Mouse (Mus musculus) intestine, embryonic 14.5 days (tissue): ENCODE results near the gene Alk. TPM values are rescaled to one million over a fixed set of nuclear protein-coding genes. Genes with fewer than 3 reads are reported as not detected.
"Not testable (repeated sequence)": the region's sequence is repeated elsewhere in the genome, so short reads cannot be mapped to it uniquely, and the experiment has no call there.

Experiments used
- ATAC-seq: fragments of 200-750 bp; cut with Nextera tagmentation; replicated peaks from 2 replicates; pipeline ENCODE4 v1.8.0; 2017; ENCODE audit warnings: low read depth, moderate number of reproducible peaks, moderate TSS enrichment, moderate library complexity; ENCODE audit not compliant: low FRiP score, low TSS enrichment
- DNase-seq: peaks from one replicate; pipeline ENCODE4 v3.0.0-alpha.2; 2018; ENCODE audit warnings: low spot score
- H3K27ac ChIP-seq: fragments of 300-500 bp; sonication (generic); 2 replicates; pipeline ENCODE4 v1.5.1; 2014; ENCODE audit warnings: low read depth, mild to moderate bottlenecking, control low read depth
- H3K27me3 ChIP-seq: fragments of 300-500 bp; sonication (generic); replicated peaks from 2 replicates; pipeline ENCODE4 v1.6.1; 2014; ENCODE audit warnings: low read length, control low read depth; ENCODE audit not compliant: control insufficient read depth, insufficient read depth
- H3K36me3 ChIP-seq: fragments of 300-500 bp; sonication (generic); 2 replicates; pipeline ENCODE4 v1.6.1; 2014; ENCODE audit warnings: low read length, control low read depth; ENCODE audit not compliant: control insufficient read depth, insufficient read depth
- H3K4me1 ChIP-seq: fragments of 300-500 bp; sonication (generic); replicated peaks from 2 replicates; pipeline ENCODE4 v1.6.1; 2014; ENCODE audit warnings: low read length, control low read depth, mixed read lengths; ENCODE audit not compliant: control insufficient read depth, insufficient read depth
- H3K4me2 ChIP-seq: fragments of 300-500 bp; sonication (generic); 2 replicates; pipeline ENCODE4 v1.6.1; 2014; ENCODE audit warnings: low read length
- H3K4me3 ChIP-seq: fragments of 300-500 bp; sonication (generic); 2 replicates; pipeline ENCODE4 v1.5.1; 2014; ENCODE audit warnings: low read depth, low read length, control low read depth, mixed read lengths
- H3K9ac ChIP-seq: fragments of 300-500 bp; sonication (generic); 2 replicates; pipeline ENCODE4 v1.6.1; 2014; ENCODE audit warnings: mild to moderate bottlenecking, low read length
- H3K9me3 ChIP-seq: fragments of 300-500 bp; sonication (generic); 2 replicates; pipeline ENCODE4 v1.6.1; 2016; ENCODE audit warnings: low read length, control low read depth; ENCODE audit not compliant: control insufficient read depth
- WGBS: fragments of 180-500 bp; shearing (Covaris S2); extraction: QIAGEN DNeasy Blood & Tissue Kit; methylation state at CpG from one replicate; pipeline ENCODE4 v1.1.7; 2014; 5-methylcytosine and 5-hydroxymethylcytosine counted together
- polyA plus RNA-seq: library from polyadenylated mRNA; unstranded; fragments of >200 nt; fragmentation: Nextera tagmentation; extraction: Ambion mirVana; gene quantifications from 2 replicates; pipeline ENCODE4 v1.2.1, GENCODE M21; 2014

Gene Alk
- polyA plus RNA-seq, 1 experiment from 2014 or later: 0.61 TPM

DNA sequence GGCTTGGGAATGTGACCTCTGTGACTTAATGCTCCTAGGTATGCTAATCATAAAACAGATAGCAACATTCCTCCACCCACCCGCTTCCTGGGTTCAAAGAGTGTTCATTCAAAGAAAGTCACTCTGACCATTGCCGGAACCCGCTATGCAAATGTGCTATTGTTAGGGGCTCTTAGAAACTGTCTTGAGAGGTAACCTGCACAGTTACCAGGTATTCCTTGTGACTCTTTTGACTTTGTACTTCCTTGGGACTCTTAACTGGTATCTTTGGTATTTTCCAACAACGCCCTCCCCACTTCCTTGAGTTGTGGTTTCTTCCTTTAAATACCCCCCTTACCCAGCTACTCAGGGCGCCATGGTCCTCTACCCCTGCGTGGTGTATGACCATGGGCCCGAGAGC is 125.2 kb downstream of the Alk start:
- H3K36me3 ChIP-seq, H3K4me2 ChIP-seq, H3K4me1 ChIP-seq, H3K27ac ChIP-seq, ATAC-seq, H3K4me3 ChIP-seq, H3K27me3 ChIP-seq, H3K9me3 ChIP-seq, DNase-seq, H3K9ac ChIP-seq: not testable (repeated sequence)
- WGBS: 97% methylated on average over 7 of the region's 7 CpGs

DNA sequence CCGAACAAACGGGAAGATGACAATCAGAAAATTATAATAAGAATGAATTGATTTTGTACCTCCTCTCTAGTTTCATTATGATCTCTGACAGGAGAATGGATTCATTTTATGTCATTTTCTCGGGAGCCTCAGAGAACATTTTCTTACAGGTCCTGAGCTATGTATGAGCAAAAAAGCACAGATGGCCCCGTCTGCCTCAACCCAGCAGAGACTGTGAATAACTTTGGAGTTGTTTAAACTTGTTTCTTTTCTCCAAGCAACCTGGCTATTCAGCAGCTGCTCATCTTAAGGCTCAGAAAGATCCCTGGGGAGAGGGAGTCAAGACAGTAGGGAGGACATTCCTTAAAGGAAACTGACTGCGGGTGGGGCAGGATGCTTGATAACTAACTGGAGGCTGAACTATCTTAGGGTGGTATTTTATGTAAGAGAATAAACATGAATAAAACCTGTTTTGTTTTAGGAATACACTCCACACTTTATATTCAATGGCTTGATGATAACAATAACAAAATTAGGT is 126.5 kb downstream of the Alk start:
- DNase-seq: no peak
- no peak overlapping the region for H3K9ac ChIP-seq
- no peaks in the 10 kb centered on the region for H3K27me3 ChIP-seq
- ATAC-seq: no peak
- H3K4me1 ChIP-seq: no peaks in the 10 kb centered on the region
- H3K4me2 ChIP-seq: no peak overlapping the region
- no peak overlapping the region for H3K4me3 ChIP-seq
- no peaks in the 10 kb centered on the region for H3K36me3 ChIP-seq
- no peaks in the 10 kb centered on the region for H3K9me3 ChIP-seq
- H3K27ac ChIP-seq: no peak overlapping the region
- WGBS: 52% methylated on average over 5 of the region's 5 CpGs

DNA sequence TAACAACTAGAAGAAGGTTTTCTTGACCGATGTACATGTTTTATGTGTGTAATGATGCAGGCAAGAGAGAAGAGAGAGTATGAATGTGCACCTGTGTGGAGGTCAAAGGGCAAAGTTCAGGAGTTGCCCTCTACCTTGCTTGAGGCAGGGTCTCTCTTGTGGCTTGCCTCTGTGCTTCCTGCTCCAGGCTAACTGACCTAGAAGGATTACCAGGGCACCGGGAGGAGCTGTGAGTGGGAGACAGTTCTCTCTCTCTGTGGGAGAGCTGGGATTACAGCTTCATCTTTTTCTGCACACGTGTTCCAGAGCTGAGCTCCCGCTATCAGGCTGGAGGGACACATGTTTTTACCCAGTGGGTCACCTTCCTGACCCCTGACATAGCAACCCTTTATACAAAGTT is 127.5 kb downstream of the Alk start:
- no peak for ATAC-seq
- WGBS: 41% methylated on average over 4 of the region's 4 CpGs

DNA sequence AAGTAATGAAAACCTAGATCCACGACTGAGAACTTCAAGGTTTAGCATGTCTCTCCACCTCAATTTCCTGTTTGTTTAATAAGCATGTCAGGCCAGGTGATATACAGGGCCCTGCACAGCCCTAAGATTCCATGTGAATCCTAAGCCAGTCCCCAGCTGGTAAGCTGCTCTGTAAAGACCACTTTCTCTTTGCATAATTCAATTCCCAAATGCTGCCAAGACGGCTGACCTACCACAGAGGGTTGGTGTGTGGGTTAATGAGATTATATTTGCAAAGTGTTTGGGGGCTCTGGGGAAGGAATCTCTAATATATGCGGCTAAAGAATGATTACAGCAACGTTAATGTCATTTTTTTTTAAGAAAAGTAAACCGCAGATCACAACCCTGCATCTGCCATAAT is 130.3 kb downstream of the Alk start:
- Histone ChIP-seq H3K4me3 (no peak overlapping the region), H3K9ac (no peak overlapping the region), H3K9me3 (no peaks in the 10 kb centered on the region), H3K4me1 (no peaks in the 10 kb centered on the region), H3K27me3 (no peaks in the 10 kb centered on the region), H3K4me2 (no peak overlapping the region), H3K27ac (no peak overlapping the region), H3K36me3 (no peaks in the 10 kb centered on the region)
- WGBS: 51% methylated on average over 5 of the region's 5 CpGs
- ATAC-seq: no peak
- DNase-seq: no peak

More for the DNA sequence above, 127.5 kb downstream of the Alk start:
- Histone ChIP-seq H3K27ac (no peak overlapping the region), H3K4me2 (no peak overlapping the region), H3K9me3 (no peaks in the 10 kb centered on the region), H3K4me3 (no peak overlapping the region), H3K9ac (no peak overlapping the region), H3K27me3 (no peaks in the 10 kb centered on the region), H3K36me3 (no peaks in the 10 kb centered on the region), H3K4me1 (no peaks in the 10 kb centered on the region)
- DNase-seq: no peak

DNA sequence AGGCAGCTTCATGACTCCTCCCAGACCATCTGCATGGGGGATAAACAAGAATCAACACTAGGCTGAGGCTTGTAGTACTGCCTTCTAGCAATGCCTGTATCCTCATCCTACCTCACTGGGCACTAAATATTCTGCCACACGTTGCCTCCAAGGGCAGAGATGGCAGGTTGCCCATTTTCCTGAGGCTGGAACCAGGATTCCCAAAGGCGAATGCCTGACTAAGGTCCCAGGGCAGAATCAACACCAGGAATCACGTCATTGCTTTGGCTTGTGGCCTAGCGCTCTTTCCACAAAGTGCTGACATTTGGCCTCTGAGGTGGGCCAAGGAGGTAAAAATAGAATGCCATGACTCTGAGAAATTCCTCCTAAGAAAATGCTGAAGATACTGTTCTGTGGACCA is 155.9 kb downstream of the Alk start:
- no peak overlapping the region for H3K27ac ChIP-seq
- no peaks in the 10 kb centered on the region for H3K36me3 ChIP-seq
- ATAC-seq: no peak
- no peaks in the 10 kb centered on the region for H3K4me1 ChIP-seq
- no peak overlapping the region for H3K4me2 ChIP-seq
- no peak overlapping the region for H3K9ac ChIP-seq
- no peaks in the 10 kb centered on the region for H3K27me3 ChIP-seq
- H3K4me3 ChIP-seq: no peak overlapping the region
- DNase-seq: no peak
- 0 out of 2 replicates have a peak, but pooled peaks cover 2% of the 10 kb centered on the region for H3K9me3 ChIP-seq
- 85% methylated on average over 4 of the region's 4 CpGs for WGBS

DNA sequence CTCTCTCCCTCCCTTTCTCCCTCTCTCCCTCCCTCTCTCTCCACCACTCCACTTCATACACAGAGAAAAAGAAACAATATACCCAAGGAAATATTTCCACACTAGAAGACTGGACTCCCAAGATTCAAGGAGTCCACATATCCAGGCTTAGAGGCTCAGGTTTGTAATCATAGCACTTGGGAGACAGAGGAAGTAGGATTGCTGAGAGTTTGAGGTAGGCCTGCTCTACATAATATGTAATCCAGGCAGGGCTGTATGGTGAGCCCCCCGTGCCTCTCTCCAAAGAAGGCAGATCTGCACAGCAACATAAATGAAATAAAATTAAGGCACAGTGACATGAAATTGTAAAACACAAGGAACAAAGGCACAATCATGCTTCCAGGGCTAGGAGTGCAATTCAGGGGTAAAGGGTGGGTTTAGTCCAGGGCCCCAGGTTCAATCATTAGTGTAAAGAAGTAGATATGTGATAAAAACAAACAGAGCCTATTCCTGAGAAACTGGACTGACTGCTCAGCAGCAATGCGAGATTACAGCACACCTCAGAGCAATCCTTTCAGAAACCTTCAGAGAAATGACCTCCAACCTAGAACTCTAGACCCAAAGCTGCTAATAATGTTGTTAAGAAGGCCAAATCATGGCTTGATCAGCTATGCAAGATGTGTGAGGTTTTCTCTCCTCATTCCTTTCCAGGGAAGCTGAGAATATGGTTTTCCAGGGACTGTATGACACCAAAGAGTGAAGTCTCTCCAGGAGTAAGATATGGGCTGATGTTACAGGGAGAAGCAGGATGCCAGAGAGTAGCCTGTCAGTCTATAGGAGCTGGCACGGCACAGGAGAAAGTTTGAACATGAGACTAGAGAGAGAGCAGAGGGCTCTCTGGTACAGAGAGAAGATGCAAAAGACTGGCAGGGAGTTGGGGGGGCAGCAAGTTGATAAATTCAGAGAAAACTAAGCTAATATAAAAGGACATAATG is 158.9 kb downstream of the Alk start:
- WGBS: 61% methylated on average over 3 of the region's 3 CpGs
- H3K27ac ChIP-seq: peak overlapping the region; percentile 60; the same call in 1 of the 2 replicates
- DNase-seq: no peak
- ATAC-seq: peak; percentile 76
- no peak overlapping the region for H3K9ac ChIP-seq
- H3K9me3 ChIP-seq: 0 out of 2 replicates have a peak, but pooled peaks cover 2% of the 10 kb centered on the region
- no peaks in the 10 kb centered on the region for H3K4me1 ChIP-seq
- H3K27me3 ChIP-seq: no peaks in the 10 kb centered on the region
- no peak overlapping the region for H3K4me2 ChIP-seq
- no peak overlapping the region for H3K4me3 ChIP-seq
- no peaks in the 10 kb centered on the region for H3K36me3 ChIP-seq

DNA sequence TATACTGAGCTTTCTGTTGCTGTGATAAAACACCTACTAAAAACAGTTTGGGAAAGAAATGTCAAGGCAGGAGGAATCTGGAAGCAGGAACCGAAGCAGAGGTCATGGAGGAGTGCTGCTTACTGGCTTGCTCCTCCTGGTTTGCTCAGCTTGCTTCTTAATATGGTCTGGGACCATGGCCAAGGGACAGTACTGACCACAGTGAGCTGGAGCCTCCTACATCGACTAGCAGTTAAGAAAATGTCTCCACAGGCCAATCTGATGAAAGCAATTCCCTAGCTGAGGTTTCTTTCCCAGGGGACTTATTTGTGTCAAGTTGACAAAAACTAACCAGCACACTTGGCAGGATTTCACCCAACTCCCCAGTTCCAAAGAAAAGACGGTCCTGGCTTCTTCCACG is 187.0 kb downstream of the Alk start:
- no peak for ATAC-seq
- Histone ChIP-seq H3K4me3 (no peak overlapping the region), H3K27me3 (no peaks in the 10 kb centered on the region), H3K27ac (no peak overlapping the region), H3K4me1 (no peaks in the 10 kb centered on the region), H3K4me2 (no peak overlapping the region), H3K9ac (no peak overlapping the region), H3K9me3 (no peaks in the 10 kb centered on the region), H3K36me3 (no peaks in the 10 kb centered on the region)
- no peak for DNase-seq
- 74% methylated on average over 4 of the region's 4 CpGs for WGBS

DNA sequence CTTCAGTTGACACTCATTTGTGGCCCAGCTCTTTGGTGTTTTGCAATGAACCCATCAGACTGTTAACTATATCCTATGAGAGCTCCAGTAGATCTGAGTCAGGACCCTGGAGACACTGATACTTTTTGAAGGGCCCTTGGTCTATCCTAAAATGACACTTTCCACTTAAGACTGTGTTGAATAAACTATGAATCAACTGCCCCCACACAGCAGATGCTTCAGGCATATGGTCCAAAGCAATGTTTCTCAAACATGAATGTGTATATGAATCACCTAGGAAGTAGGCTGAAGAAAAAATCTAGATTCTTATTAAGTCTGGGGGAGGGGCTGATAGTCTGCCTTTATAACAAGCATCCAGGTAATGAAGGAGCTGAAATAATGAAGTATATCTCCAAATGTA is 189.8 kb downstream of the Alk start:
- Histone ChIP-seq H3K4me3 (no peak overlapping the region), H3K4me1 (no peaks in the 10 kb centered on the region), H3K27ac (no peak overlapping the region), H3K9me3 (no peaks in the 10 kb centered on the region), H3K4me2 (no peak overlapping the region), H3K27me3 (no peaks in the 10 kb centered on the region), H3K36me3 (no peaks in the 10 kb centered on the region), H3K9ac (no peak overlapping the region)
- ATAC-seq (no peak), DNase-seq (no peak)

DNA sequence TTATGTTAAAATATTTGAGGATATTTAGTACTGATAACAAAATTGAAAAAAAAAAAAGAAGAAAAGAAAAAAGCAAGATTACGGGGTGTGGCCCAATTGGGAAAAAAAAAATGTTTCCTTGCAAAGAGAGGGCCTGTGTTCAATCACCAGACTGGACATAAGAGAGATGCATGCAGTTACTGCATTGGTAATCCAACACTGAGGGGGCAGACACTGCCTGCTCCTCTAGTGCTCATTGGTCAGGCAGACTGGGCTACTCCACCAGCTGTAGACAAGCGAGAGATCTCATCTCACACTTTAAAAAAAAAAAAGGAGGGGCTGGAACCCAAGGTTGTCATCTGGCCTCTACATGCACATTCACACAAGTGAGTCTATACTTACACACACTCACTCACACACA is 199.6 kb downstream of the Alk start:
- no peak for DNase-seq
- no peaks in the 10 kb centered on the region for H3K4me1 ChIP-seq
- no peak overlapping the region for H3K9ac ChIP-seq
- H3K4me2 ChIP-seq: no peak overlapping the region
- H3K36me3 ChIP-seq: no peaks in the 10 kb centered on the region
- WGBS: 61% methylated on average over 2 of the region's 2 CpGs
- H3K27me3 ChIP-seq: no peaks in the 10 kb centered on the region
- ATAC-seq: no peak
- no peak overlapping the region for H3K27ac ChIP-seq
- no peak overlapping the region for H3K4me3 ChIP-seq
- H3K9me3 ChIP-seq: no peaks in the 10 kb centered on the region
